ENCODE assay signal across 8 mouse cellular contexts in the genomic region with DNA sequence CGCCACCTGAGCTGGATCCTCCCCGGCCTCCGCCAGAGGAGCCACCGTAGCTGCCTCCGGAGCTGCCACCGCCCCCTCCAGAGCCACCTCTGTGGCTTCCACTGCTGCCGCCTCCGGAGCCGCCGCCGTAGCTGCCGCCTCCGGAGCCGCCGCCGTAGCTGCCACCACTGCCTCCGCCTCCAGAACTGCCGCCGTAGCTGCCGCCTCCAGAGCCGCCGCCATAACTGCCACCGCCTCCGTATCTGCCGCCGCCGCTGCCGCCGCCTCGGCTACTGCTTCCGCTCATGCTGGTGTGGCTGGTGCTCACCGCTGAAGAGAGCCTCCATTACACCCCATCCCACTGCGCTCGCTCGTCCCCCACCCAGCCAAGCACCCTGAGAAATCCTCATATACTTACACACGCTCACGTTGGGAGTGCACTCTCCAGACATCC. TPM values are rescaled to one million over a fixed set of nuclear protein-coding genes. Genes with fewer than 3 reads are reported as not detected.
A peak's percentile ranks its signal among the peaks of the same experiment; 100 is the strongest.
DNase-seq lines count a peak whose midpoint lies in the region; ATAC-seq and TF ChIP-seq lines count a peak whose summit lies in the region.

No protein-coding gene starts in this region.

- DNase-seq in adrenal gland, adult 18-20 months (ENCODE audit: low spot score in 2 of 2), result peak; percentile 44 to 45
- no peak for DNase-seq in adrenal gland, postnatal 4 days (ENCODE audit: low spot score in 2 of 2)
- peak; percentile 77 for DNase-seq in brain, embryonic 14.5 days (ENCODE audit: low read depth)
- peak; percentile 73 for DNase-seq in forebrain, postnatal 0 days
- DNase-seq in kidney, adult 11 months, result peak; percentile 5
- DNase-seq in limb, embryonic 11.5 days (ENCODE audit: low spot score), result peak; percentile 68
- peak; percentile 20 for DNase-seq in mesoderm, embryonic 11.5 days (ENCODE audit: low read depth, low spot score)

- peak overlapping the region; percentile 91 for H3K27ac ChIP-seq in forebrain, postnatal 0 days (ENCODE audit: low read depth, low read length)
- H3K27ac ChIP-seq in limb, embryonic 11.5 days (replicated peaks; ENCODE audit: low read depth, low read length), result no peak overlapping the region
- no peak overlapping the region for H3K27ac ChIP-seq in small intestine, adult 2 months (ENCODE audit: insufficient read depth, low read depth, low read length)

- peak; percentile 57 for TF ChIP-seq POLR2A in brain, embryonic 14.5 days (IDR thresholded peaks at IDR 0.05; ENCODE audit: borderline replicate concordance, extremely low read depth, insufficient read depth, insufficient read length, poor library complexity, severe bottlenecking)
- no peak for TF ChIP-seq POLR2A in small intestine, adult 2 months (IDR thresholded peaks at IDR 0.05; ENCODE audit: low read depth, low read length)

- H3K4me1 ChIP-seq in forebrain, postnatal 0 days (ENCODE audit: insufficient read depth), result peaks cover 9% of the 10 kb centered on the region; the same call in 1 of the 2 replicates
- H3K4me1 ChIP-seq in limb, embryonic 11.5 days (ENCODE audit: control insufficient read depth, insufficient read depth, low read length), result no peaks in the 10 kb centered on the region
- H3K4me1 ChIP-seq in small intestine, adult 2 months (ENCODE audit: control insufficient read depth, insufficient read depth, insufficient read length, low read length), result no peaks in the 10 kb centered on the region; the same call in 1 of the 2 replicates

- H3K36me3 ChIP-seq in forebrain, postnatal 0 days (ENCODE audit: insufficient read depth), result no peaks in the 10 kb centered on the region
- H3K36me3 ChIP-seq in limb, embryonic 11.5 days (ENCODE audit: control insufficient read depth, insufficient read depth, low read length), result no peaks in the 10 kb centered on the region
- no peaks in the 10 kb centered on the region for H3K36me3 ChIP-seq in small intestine, adult 2 months (ENCODE audit: control insufficient read depth, insufficient read depth, low read length)

- no peak for TF ChIP-seq CTCF in brain, embryonic 14.5 days (IDR thresholded peaks at IDR 0.05; ENCODE audit: borderline replicate concordance, extremely low read depth, insufficient read depth, insufficient read length)
- TF ChIP-seq CTCF in forebrain, postnatal 0 days (IDR thresholded peaks at IDR 0.05; ENCODE audit: low read depth), result no peak
- no peak for TF ChIP-seq CTCF in small intestine, adult 2 months (IDR thresholded peaks at IDR 0.05; ENCODE audit: extremely low read depth, insufficient read length, insufficient replicate concordance, low read depth, low read length)

- ATAC-seq in forebrain, postnatal 0 days, result peak; percentile 90
- ATAC-seq in limb, embryonic 11.5 days (ENCODE audit: insufficient number of reproducible peaks, low FRiP score, low TSS enrichment, low read depth), result no peak

- no peaks in the 10 kb centered on the region for H3K27me3 ChIP-seq in forebrain, postnatal 0 days (ENCODE audit: insufficient read depth, low read length)
- H3K27me3 ChIP-seq in limb, embryonic 11.5 days (ENCODE audit: control insufficient read depth, insufficient read depth, low read length), result 0 out of 2 replicates have a peak, but pooled peaks cover 3% of the 10 kb centered on the region
- H3K27me3 ChIP-seq in small intestine, adult 2 months (ENCODE audit: control insufficient read depth, insufficient read depth, low read length), result peaks cover 22% of the 10 kb centered on the region

- H3K9me3 ChIP-seq in forebrain, postnatal 0 days (ENCODE audit: low read length), result no peaks in the 10 kb centered on the region
- no peaks in the 10 kb centered on the region for H3K9me3 ChIP-seq in limb, embryonic 11.5 days (ENCODE audit: control insufficient read depth, low read length)

- H3K9ac ChIP-seq in forebrain, postnatal 0 days, result peak overlapping the region; percentile 78
- H3K9ac ChIP-seq in limb, embryonic 11.5 days (ENCODE audit: low read length), result peak overlapping the region; percentile 67

- under 1% methylated on average over 34 of the region's 37 CpGs for WGBS in forebrain, postnatal 0 days
- WGBS in limb, embryonic 11.5 days, result 1% methylated on average over 37 of the region's 37 CpGs
- 2% methylated on average over 34 of the region's 37 CpGs for WGBS in small intestine, adult 2 months

- peak overlapping the region; percentile 49 for H3K4me3 ChIP-seq in forebrain, postnatal 0 days (ENCODE audit: low read depth, low read length)
- peak overlapping the region; percentile 44 for H3K4me3 ChIP-seq in limb, embryonic 11.5 days (ENCODE audit: low read depth, low read length)
- H3K4me3 ChIP-seq in small intestine, adult 2 months (ENCODE audit: low read depth, low read length), result peak overlapping the region; percentile 37

- H3K4me2 ChIP-seq in forebrain, postnatal 0 days (ENCODE audit: low read depth), result peak overlapping the region; percentile 69
- H3K4me2 ChIP-seq in limb, embryonic 11.5 days (ENCODE audit: low read depth, severe bottlenecking), result peak overlapping the region; percentile 88

RNA-seq across cellular contexts. Expression of a gene that starts 4.6 kb away (rescaled TPM):
- under 1 TPM in 1 of 2 experiments, not detected in 1; 0.56 TPM for total RNA-seq in adrenal gland, adult 18-20 months (2021)
- total RNA-seq in adrenal gland, postnatal 4 days (2021), result under 1 TPM; 0.39 to 0.45 TPM
- 14.9 and 19.4 TPM in 2 replicates for polyA plus RNA-seq in brain, embryonic 14.5 days (2012; rRNA removed)
- total RNA-seq in forebrain, postnatal 0 days (2014; rRNA removed), result 9.2 and 12.3 TPM in 2 replicates
- polyA plus RNA-seq in forebrain, postnatal 0 days (2015; fragmentation: Nextera tagmentation; extraction: Ambion mirVana), result 18.1 and 20.9 TPM in 2 replicates
- 0.61 and 0.75 TPM in 2 replicates for polyA plus RNA-seq in limb, embryonic 11.5 days (2014; fragmentation: Nextera tagmentation; extraction: Ambion mirVana)
- polyA plus RNA-seq in small intestine, adult 2 months (2012; rRNA removed), result 0.09 TPM in 1 of 2 replicates, not detected in the other

RNA-seq across cellular contexts. Expression of a gene that starts 23.5 kb away (rescaled TPM):
- not detected for total RNA-seq in adrenal gland, adult 18-20 months (2021)
- total RNA-seq in adrenal gland, postnatal 4 days (2021), result not detected
- 0.53 and 2.3 TPM in 2 replicates for polyA plus RNA-seq in brain, embryonic 14.5 days (2012; rRNA removed)
- total RNA-seq in forebrain, postnatal 0 days (2014; rRNA removed), result 3.7 and 7.7 TPM in 2 replicates
- 1.5 and 2.1 TPM in 2 replicates for polyA plus RNA-seq in forebrain, postnatal 0 days (2015; fragmentation: Nextera tagmentation; extraction: Ambion mirVana)
- polyA plus RNA-seq in limb, embryonic 11.5 days (2014; fragmentation: Nextera tagmentation; extraction: Ambion mirVana), result not detected in 2 replicates
- polyA plus RNA-seq in small intestine, adult 2 months (2012; rRNA removed), result not detected in 2 replicates

RNA-seq across cellular contexts. Expression of a gene that starts 28.0 kb away (rescaled TPM):
- total RNA-seq in adrenal gland, adult 18-20 months (2021), result not detected
- total RNA-seq in adrenal gland, postnatal 4 days (2021), result not detected
- not detected in 2 replicates for polyA plus RNA-seq in brain, embryonic 14.5 days (2012; rRNA removed)
- total RNA-seq in forebrain, postnatal 0 days (2014; rRNA removed), result 0.15 and 0.29 TPM in 2 replicates
- polyA plus RNA-seq in forebrain, postnatal 0 days (2015; fragmentation: Nextera tagmentation; extraction: Ambion mirVana), result 0.05 and 0.11 TPM in 2 replicates
- not detected in 2 replicates for polyA plus RNA-seq in limb, embryonic 11.5 days (2014; fragmentation: Nextera tagmentation; extraction: Ambion mirVana)
- not detected in 2 replicates for polyA plus RNA-seq in small intestine, adult 2 months (2012; rRNA removed)

RNA-seq across cellular contexts. Expression of a gene that starts 43.8 kb away (rescaled TPM):
- not detected for total RNA-seq in adrenal gland, adult 18-20 months (2021)
- not detected for total RNA-seq in adrenal gland, postnatal 4 days (2021)
- 0.78 and 0.98 TPM in 2 replicates for polyA plus RNA-seq in brain, embryonic 14.5 days (2012; rRNA removed)
- 0.24 and 0.38 TPM in 2 replicates for total RNA-seq in forebrain, postnatal 0 days (2014; rRNA removed)
- 0.54 and 0.69 TPM in 2 replicates for polyA plus RNA-seq in forebrain, postnatal 0 days (2015; fragmentation: Nextera tagmentation; extraction: Ambion mirVana)
- not detected in 2 replicates for polyA plus RNA-seq in limb, embryonic 11.5 days (2014; fragmentation: Nextera tagmentation; extraction: Ambion mirVana)
- polyA plus RNA-seq in small intestine, adult 2 months (2012; rRNA removed), result not detected in 2 replicates

RNA-seq across cellular contexts. Expression of a gene that starts 46.7 kb away (rescaled TPM):
- total RNA-seq in adrenal gland, adult 18-20 months (2021), result under 1 TPM in 1 of 2 experiments, not detected in 1; 0.13 TPM
- not detected for total RNA-seq in adrenal gland, postnatal 4 days (2021)
- not detected in 2 replicates for polyA plus RNA-seq in brain, embryonic 14.5 days (2012; rRNA removed)
- total RNA-seq in forebrain, postnatal 0 days (2014; rRNA removed), result not detected in 2 replicates
- not detected in 2 replicates for polyA plus RNA-seq in forebrain, postnatal 0 days (2015; fragmentation: Nextera tagmentation; extraction: Ambion mirVana)
- not detected in 2 replicates for polyA plus RNA-seq in limb, embryonic 11.5 days (2014; fragmentation: Nextera tagmentation; extraction: Ambion mirVana)
- not detected in 2 replicates for polyA plus RNA-seq in small intestine, adult 2 months (2012; rRNA removed)

Comparison
In these comparisons a context has a peak if more than half of its experiments do, and no peak if none do; other contexts are left out.
1. DNase-seq: peak in adrenal gland, adult 18-20 months (2 of 2), brain, embryonic 14.5 days (single experiment), forebrain, postnatal 0 days (single experiment), kidney, adult 11 months (single experiment), limb, embryonic 11.5 days (single experiment) and mesoderm, embryonic 11.5 days (single experiment); none in adrenal gland, postnatal 4 days (0 of 2).
2. Peak in every context shown above with its lines, with median percentiles within 50 percentile points of each other: H3K4me3 ChIP-seq.